Mouse (Mus musculus): ENCODE data around the gene Phip. TPM values are rescaled to one million over a fixed set of nuclear protein-coding genes. Genes with fewer than 3 reads are reported as not detected.

Phip gene
- polyA plus RNA-seq, 1 experiment from 2014 or later, result 139 TPM

DNA sequence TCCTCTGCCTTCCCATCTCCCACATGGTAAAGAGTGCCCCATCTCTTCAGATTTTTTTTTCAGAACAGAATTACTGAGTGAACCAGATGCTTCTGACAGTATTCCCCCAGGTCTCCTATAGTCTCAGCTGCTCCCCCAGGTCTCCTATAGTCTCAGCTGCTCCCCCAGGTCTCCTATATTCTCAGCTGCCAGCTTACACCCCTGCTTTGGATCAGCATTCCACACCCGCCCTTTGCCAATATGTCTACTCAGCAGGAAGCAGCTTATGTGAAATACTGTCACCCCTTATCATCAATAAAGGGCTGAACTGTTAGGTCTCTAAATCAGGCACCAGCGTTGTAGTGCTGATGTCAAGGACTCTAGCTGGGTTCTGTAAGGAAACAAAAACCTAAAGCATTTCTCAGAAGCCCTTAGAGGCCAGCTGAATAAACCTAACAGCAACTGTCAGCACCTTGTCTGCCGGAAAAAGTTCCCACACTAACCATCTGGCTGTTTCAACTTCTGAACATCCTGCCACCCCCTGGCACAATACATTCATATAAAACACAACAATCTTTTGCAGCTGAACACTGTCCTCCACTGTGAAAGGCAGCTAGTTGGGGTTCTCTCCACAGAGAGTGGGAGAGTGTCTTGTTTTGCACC, 120.2 kb downstream of the Phip start:
- H3K4me2 ChIP-seq (ENCODE audit: low read length), result no peak overlapping the region

DNA sequence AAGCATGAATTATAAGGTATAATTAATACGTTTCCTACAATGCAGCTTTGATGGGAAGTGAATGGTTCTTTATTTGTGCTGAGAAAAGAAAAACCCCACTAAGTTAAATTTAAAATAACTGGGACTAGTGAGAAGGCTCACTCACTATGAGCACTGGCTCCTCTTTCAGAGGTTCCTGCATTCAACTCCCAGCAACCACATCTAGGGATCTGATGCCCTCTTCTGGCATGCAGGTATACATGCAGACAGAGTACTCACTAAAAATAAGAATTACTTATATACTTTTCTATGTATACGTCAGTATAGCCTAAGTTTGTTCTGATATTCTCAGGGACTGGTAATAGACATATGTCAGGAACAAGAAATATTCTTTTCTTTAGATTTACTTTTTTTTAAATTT, 121.3 kb downstream of the Phip start:
- Histone ChIP-seq H3K4me2 (ENCODE audit: low read length) (no peak overlapping the region), H3K4me1 (replicated peaks; ENCODE audit: control insufficient read depth, insufficient read depth, low read length) (no peaks in the 10 kb centered on the region), H3K36me3 (ENCODE audit: control insufficient read depth, insufficient read depth) (no peaks in the 10 kb centered on the region), H3K9ac (replicated peaks; ENCODE audit: low read depth, low read length) (no peak overlapping the region), H3K9me3 (ENCODE audit: control insufficient read depth, low read length) (no peaks in the 10 kb centered on the region), H3K27ac (ENCODE audit: low read length) (no peak overlapping the region), H3K27me3 (replicated peaks; ENCODE audit: control insufficient read depth, insufficient read depth, low read length) (no peaks in the 10 kb centered on the region), H3K4me3 (replicated peaks; ENCODE audit: low read length) (no peak overlapping the region)
- peak; percentile 68 for ATAC-seq
- 49% methylated on average over 2 of the region's 2 CpGs for WGBS

More for the DNA sequence above, 120.2 kb downstream of the Phip start:
- WGBS, result 37% methylated on average over 3 of the region's 3 CpGs
- Histone ChIP-seq H3K27me3 (replicated peaks; ENCODE audit: control insufficient read depth, insufficient read depth, low read length) (no peaks in the 10 kb centered on the region), H3K27ac (ENCODE audit: low read length) (no peak overlapping the region), H3K4me3 (replicated peaks; ENCODE audit: low read length) (no peak overlapping the region), H3K9ac (replicated peaks; ENCODE audit: low read depth, low read length) (no peak overlapping the region), H3K9me3 (ENCODE audit: control insufficient read depth, low read length) (no peaks in the 10 kb centered on the region), H3K36me3 (ENCODE audit: control insufficient read depth, insufficient read depth) (no peaks in the 10 kb centered on the region), H3K4me1 (replicated peaks; ENCODE audit: control insufficient read depth, insufficient read depth, low read length) (no peaks in the 10 kb centered on the region)
- ATAC-seq, result 0 out of 2 replicates have a peak, but pooled peaks have one; percentile 26

DNA sequence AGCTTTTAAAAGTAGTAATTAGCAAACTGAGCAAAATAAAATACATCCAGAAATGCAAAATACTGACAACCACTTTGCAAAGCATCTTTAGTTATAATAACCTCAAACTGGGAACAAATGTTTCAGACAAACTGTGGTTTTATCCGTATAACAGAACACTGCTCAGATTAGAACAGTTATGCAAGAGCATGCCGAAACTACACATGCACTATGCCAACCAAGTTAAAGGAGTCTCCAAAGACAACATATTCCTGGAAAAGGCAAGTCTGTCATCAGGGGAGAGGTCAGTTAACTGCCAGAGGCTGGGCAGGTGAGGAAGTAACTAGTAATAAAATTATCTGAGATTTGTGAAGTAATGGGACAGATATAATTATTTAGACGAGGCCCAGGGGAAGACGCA, 132.6 kb downstream of the Phip start:
- WGBS, result 95% methylated on average over 4 of the region's 4 CpGs
- no peak overlapping the region for H3K9ac ChIP-seq (replicated peaks; ENCODE audit: low read depth, low read length)
- H3K4me3 ChIP-seq (replicated peaks; ENCODE audit: low read length), result no peak overlapping the region
- H3K27ac ChIP-seq (ENCODE audit: low read length), result no peak overlapping the region
- peaks cover 13% of the 10 kb centered on the region for H3K36me3 ChIP-seq (ENCODE audit: control insufficient read depth, insufficient read depth)
- no peaks in the 10 kb centered on the region for H3K9me3 ChIP-seq (ENCODE audit: control insufficient read depth, low read length)
- no peaks in the 10 kb centered on the region for H3K27me3 ChIP-seq (replicated peaks; ENCODE audit: control insufficient read depth, insufficient read depth, low read length)
- no peak for ATAC-seq
- no peaks in the 10 kb centered on the region for H3K4me1 ChIP-seq (replicated peaks; ENCODE audit: control insufficient read depth, insufficient read depth, low read length)
- no peak overlapping the region for H3K4me2 ChIP-seq (ENCODE audit: low read length)

DNA sequence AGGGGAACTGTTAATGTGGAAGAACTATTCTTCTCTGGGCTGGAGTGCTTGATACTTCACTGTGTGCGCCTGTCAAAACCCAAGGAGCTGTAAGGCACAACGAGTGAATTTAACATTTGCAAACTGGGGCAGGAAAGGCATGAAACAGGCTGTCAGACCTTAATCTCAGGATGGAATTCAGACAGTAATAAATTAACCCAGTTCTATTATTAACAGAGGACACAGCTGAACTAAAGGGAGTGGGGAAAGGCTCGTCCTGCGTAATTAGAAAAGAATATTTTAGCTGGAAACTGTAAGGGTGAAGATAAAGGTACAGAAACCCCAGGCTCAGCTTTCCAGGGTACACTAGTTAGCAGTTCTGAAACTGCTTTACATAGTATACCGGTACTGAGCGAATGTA, 139.4 kb downstream of the Phip start:
- no peak for ATAC-seq
- peaks cover 12% of the 10 kb centered on the region for H3K4me1 ChIP-seq (replicated peaks; ENCODE audit: control insufficient read depth, insufficient read depth, low read length)
- H3K27ac ChIP-seq (ENCODE audit: low read length), result no peak overlapping the region
- no peak overlapping the region for H3K9ac ChIP-seq (replicated peaks; ENCODE audit: low read depth, low read length)
- no peak overlapping the region for H3K4me2 ChIP-seq (ENCODE audit: low read length)
- peaks cover 9% of the 10 kb centered on the region for H3K36me3 ChIP-seq (ENCODE audit: control insufficient read depth, insufficient read depth)
- no peaks in the 10 kb centered on the region for H3K9me3 ChIP-seq (ENCODE audit: control insufficient read depth, low read length)
- 65% methylated on average over 6 of the region's 6 CpGs for WGBS
- no peak overlapping the region for H3K4me3 ChIP-seq (replicated peaks; ENCODE audit: low read length)
- no peaks in the 10 kb centered on the region for H3K27me3 ChIP-seq (replicated peaks; ENCODE audit: control insufficient read depth, insufficient read depth, low read length)

DNA sequence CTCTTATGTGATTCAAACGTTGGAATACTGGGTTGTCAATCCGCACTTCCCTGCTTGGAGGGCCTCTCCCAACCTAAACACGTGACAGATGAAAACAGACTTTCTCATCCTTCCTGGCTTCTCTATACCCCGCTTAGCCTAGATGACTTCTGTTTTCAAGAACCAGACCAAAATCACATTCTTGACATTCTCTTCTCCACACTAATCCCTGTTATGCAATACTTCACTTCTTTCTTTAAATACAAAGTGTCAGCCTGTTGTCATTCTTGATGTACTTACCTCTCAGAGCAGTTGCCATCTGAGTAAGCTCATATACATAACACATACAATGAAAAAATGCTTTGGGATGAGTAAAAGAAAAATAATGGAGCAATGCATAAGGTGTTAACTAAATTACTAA, 143.4 kb downstream of the Phip start:
- Histone ChIP-seq H3K9me3 (ENCODE audit: control insufficient read depth, low read length) (no peaks in the 10 kb centered on the region), H3K9ac (replicated peaks; ENCODE audit: low read depth, low read length) (no peak overlapping the region), H3K4me1 (replicated peaks; ENCODE audit: control insufficient read depth, insufficient read depth, low read length) (peaks cover 22% of the 10 kb centered on the region), H3K4me2 (ENCODE audit: low read length) (peak overlapping the region; percentile 11; the same call in 1 of the 2 replicates), H3K4me3 (replicated peaks; ENCODE audit: low read length) (no peak overlapping the region), H3K27ac (ENCODE audit: low read length) (no peak overlapping the region), H3K27me3 (replicated peaks; ENCODE audit: control insufficient read depth, insufficient read depth, low read length) (no peaks in the 10 kb centered on the region), H3K36me3 (ENCODE audit: control insufficient read depth, insufficient read depth) (no peaks in the 10 kb centered on the region)
- 41% methylated on average over 4 of the region's 4 CpGs for WGBS
- ATAC-seq, result no peak

DNA sequence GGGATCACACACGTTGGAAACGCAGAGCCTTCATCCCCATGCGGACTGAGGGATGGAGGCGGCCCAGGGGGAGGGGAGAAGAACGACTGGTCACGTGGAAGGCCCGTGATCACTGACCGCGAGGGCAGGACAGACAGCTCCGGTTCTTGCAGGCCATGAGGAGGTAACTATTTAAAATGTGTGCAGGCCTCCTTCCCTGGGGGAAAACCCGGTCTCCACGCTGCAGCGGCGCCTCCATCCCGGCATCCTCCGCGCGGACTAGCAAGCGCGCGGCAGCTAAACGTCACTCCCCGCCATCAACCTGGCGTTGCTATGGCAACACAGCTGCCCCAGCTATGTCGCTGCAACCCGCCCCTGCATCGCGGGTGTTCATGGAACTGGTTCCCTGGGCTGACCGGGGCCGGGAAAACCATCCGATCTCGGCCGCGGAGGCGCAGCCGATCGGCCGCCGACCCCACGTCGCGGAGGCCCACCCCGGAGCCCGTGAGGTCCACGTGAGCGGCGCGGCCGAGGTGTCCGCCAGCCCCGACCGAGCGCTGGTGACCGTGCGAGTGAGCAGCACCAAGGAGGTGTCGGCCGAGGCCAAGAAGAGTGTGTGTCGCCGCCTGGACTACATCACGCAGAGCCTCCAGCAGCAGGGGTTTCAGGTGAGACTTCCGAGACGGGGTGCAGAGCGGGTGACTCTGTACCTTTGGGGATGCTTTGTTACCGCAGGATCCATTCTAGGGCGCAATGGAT, 145.5 kb downstream of the Phip start:
- H3K4me3 ChIP-seq (replicated peaks; ENCODE audit: low read length), result peak overlapping the region; percentile 94
- H3K9ac ChIP-seq (replicated peaks; ENCODE audit: low read depth, low read length), result peak overlapping the region; percentile 97
- peak overlapping the region; percentile 72 for H3K4me2 ChIP-seq (ENCODE audit: low read length)
- WGBS, result under 1% methylated on average over 65 of the region's 65 CpGs
- H3K9me3 ChIP-seq (ENCODE audit: control insufficient read depth, low read length), result no peaks in the 10 kb centered on the region
- peaks cover 19% of the 10 kb centered on the region for H3K4me1 ChIP-seq (replicated peaks; ENCODE audit: control insufficient read depth, insufficient read depth, low read length)
- H3K27ac ChIP-seq (ENCODE audit: low read length), result peak overlapping the region; percentile 95
- ATAC-seq, result peak; percentile 96
- no peaks in the 10 kb centered on the region for H3K36me3 ChIP-seq (ENCODE audit: control insufficient read depth, insufficient read depth)
- H3K27me3 ChIP-seq (replicated peaks; ENCODE audit: control insufficient read depth, insufficient read depth, low read length), result no peaks in the 10 kb centered on the region

DNA sequence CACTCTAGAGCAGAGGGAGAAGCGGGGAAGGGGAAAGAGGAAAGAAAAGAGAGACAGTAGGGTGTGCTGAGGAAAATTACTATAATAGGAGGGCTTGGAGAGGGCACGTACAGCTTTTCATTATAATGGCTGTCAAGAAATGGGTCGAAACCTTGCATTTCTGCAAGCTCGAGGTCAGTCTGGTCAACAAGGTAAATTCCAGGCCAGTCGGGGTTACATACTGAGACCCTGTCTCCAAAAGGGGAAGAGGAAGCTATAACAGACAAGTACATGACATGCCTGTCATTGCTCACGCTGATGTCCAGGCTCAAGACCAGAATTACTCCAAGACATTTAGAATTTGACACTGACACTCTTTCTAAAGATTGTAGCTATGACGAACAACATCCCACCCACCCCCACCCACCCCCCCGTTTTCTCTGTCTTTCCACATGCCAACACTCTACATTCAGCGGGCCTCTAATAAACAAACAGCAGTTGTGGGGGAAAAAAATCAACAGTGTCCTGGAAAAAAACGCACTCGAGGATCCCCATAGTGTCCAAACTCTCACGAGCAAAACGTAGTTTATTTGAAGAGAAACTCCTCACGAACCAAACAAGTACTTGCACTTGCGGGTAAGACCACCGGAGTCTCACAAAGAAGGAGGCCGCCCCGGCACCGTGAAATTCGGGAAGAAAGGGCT, 146.2 kb downstream of the Phip start, which contains the start of gene Irak1bp1:
Irak1bp1 (plus strand) TSS at position 534 of the 683 bp plus-strand sequence.
- WGBS, result 12% methylated on average over 20 of the region's 20 CpGs
- Histone ChIP-seq H3K9me3 (ENCODE audit: control insufficient read depth, low read length) (no peaks in the 10 kb centered on the region), H3K4me3 (replicated peaks; ENCODE audit: low read length) (peak within 1 kb of the TSS; percentile 94), H3K9ac (replicated peaks; ENCODE audit: low read depth, low read length) (peak within 1 kb of the TSS; percentile 97), H3K4me2 (ENCODE audit: low read length) (peak within 1 kb of the TSS; percentile 72), H3K27me3 (replicated peaks; ENCODE audit: control insufficient read depth, insufficient read depth, low read length) (no peaks in the 10 kb centered on the region), H3K4me1 (replicated peaks; ENCODE audit: control insufficient read depth, insufficient read depth, low read length) (peaks cover 19% of the 10 kb centered on the region), H3K27ac (ENCODE audit: low read length) (peak within 1 kb of the TSS; percentile 95), H3K36me3 (ENCODE audit: control insufficient read depth, insufficient read depth) (no peaks in the 10 kb centered on the region)
- peak; percentile 23 for ATAC-seq

DNA sequence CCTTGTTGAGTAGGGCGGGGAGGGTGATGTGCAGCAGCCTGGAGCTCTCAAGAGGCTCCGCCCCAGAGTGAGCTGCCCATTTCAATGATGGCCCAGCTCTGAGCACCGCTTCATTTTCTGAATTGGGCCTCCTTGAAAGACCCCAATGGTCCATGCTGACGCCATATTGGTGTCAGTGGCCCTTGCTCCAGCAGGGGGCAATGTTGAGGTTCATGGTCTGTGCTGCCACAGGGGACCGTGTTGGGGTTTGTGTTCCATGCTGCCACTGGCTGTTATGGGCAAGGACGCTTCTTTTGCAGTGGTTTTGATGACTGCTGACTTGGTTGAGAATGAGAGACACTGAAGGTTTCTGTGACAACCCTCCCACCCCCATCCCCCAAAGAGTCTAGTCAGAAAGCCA, 148.9 kb downstream of the Phip start:
- Histone ChIP-seq H3K4me3 (replicated peaks; ENCODE audit: low read length) (no peak overlapping the region), H3K27ac (ENCODE audit: low read length) (no peak overlapping the region), H3K9me3 (ENCODE audit: control insufficient read depth, low read length) (no peaks in the 10 kb centered on the region), H3K27me3 (replicated peaks; ENCODE audit: control insufficient read depth, insufficient read depth, low read length) (no peaks in the 10 kb centered on the region), H3K4me2 (ENCODE audit: low read length) (no peak overlapping the region), H3K36me3 (ENCODE audit: control insufficient read depth, insufficient read depth) (no peaks in the 10 kb centered on the region), H3K9ac (replicated peaks; ENCODE audit: low read depth, low read length) (no peak overlapping the region), H3K4me1 (replicated peaks; ENCODE audit: control insufficient read depth, insufficient read depth, low read length) (peaks cover 14% of the 10 kb centered on the region)
- no peak for ATAC-seq
- WGBS, result 98% methylated on average over 6 of the region's 6 CpGs
